Mouse (Mus musculus): ENCODE measurements at regions not wholly inside any gene's neighbourhood (a gene's known extent, or its start where the extent isn't known, plus 50 kb on each side); places are given as distances from the start of the nearest gene placed in this dataset.

GRCm38 (mm10) chr9:61301070-61301469, 71.1 kb upstream of the Tle3 start:
- DNase-seq = no peak

- no peak for DNase-seq
Measured at GRCm38 (mm10) chr9:61302724-61303123, 69.4 kb upstream of the Tle3 start.

GRCm38 (mm10) chr9:61306306-61306705, 65.9 kb upstream of the Tle3 start:
- DNase-seq = peak; percentile 89

- no peak for DNase-seq
Measured at GRCm38 (mm10) chr9:61309096-61309495, 63.1 kb upstream of the Tle3 start.

GRCm38 (mm10) chr9:61309768-61310493, 62.2 kb upstream of the Tle3 start:
- DNase-seq = no peak

GRCm38 (mm10) chr9:61310574-61310973, 61.6 kb upstream of the Tle3 start:
- DNase-seq = no peak

GRCm38 (mm10) chr9:61311604-61312003, 60.6 kb upstream of the Tle3 start:
- DNase-seq = no peak

- DNase-seq = no peak
Measured at GRCm38 (mm10) chr9:61314630-61315179, 57.5 kb upstream of the Tle3 start.

- peak; percentile 81 for DNase-seq
Measured at GRCm38 (mm10) chr9:61315371-61316298, 56.5 kb upstream of the Tle3 start.

- no peak for DNase-seq
Measured at GRCm38 (mm10) chr9:61316442-61316841, 55.7 kb upstream of the Tle3 start.

- DNase-seq = peak; percentile 68
Measured at GRCm38 (mm10) chr9:61319721-61320120, 52.4 kb upstream of the Tle3 start.

- DNase-seq = no peak
Measured at GRCm38 (mm10) chr9:61321314-61321713, 50.9 kb upstream of the Tle3 start.

- DNase-seq = no peak
Measured at GRCm38 (mm10) chr9:61321825-61322224, 50.3 kb upstream of the Tle3 start.

- no peak for DNase-seq
Measured at GRCm38 (mm10) chr9:61322333-61322732, 49.8 kb upstream of the Tle3 start.
